Mouse (Mus musculus) MEL (cell line): Measurements from ENCODE around the gene Igsf6. TPM values are rescaled to one million over a fixed set of nuclear protein-coding genes. Genes with fewer than 3 reads are reported as not detected.
"Not testable (repeated sequence)": the region's sequence is repeated elsewhere in the genome, so short reads cannot be mapped to it uniquely, and the experiment has no call there.

Experiments
- DNase-seq: peaks from one replicate; pipeline ENCODE4 v3.0.0; 2011; ENCODE audit warnings: low read depth, low spot score
- H3K27ac ChIP-seq: 2 replicates; pipeline ENCODE4 v1.5.1; 2012; ENCODE audit warnings: low read depth, mild to moderate bottlenecking, control low read depth, low read length, moderate library complexity; ENCODE audit not compliant: control insufficient read depth
- H3K27me3 ChIP-seq, 2 experiments: fragments of 150-350 bp in 1 of 2; sonication (generic) in 1 of 2; 2 replicates each; pipeline ENCODE4 v1.6.1; 2012; ENCODE audit warnings: low read length in 2 of 2, mild to moderate bottlenecking in 2 of 2, improper control_type of control experiment in 1 of 2, moderate library complexity in 1 of 2; ENCODE audit not compliant: insufficient read depth in 2 of 2, control insufficient read depth in 1 of 2
- H3K36me3 ChIP-seq, 2 experiments: 2 replicates each; pipeline ENCODE4 v1.6.1; 2012 to 2014; ENCODE audit warnings: low read length in 2 of 2, improper control_type of control experiment in 1 of 2, inconsistent platforms in 1 of 2, mild to moderate bottlenecking in 1 of 2; ENCODE audit not compliant: insufficient read depth in 2 of 2, control insufficient read depth in 1 of 2
- H3K4me1 ChIP-seq, 2 experiments: fragments of 150-350 bp in 1 of 2; sonication (generic) in 1 of 2; 2 replicates each; pipeline ENCODE4 v1.6.1; 2012; ENCODE audit warnings: low read length in 2 of 2, improper control_type of control experiment in 1 of 2, mild to moderate bottlenecking in 1 of 2; ENCODE audit not compliant: insufficient read depth in 2 of 2, control insufficient read depth in 1 of 2
- H3K4me3 ChIP-seq, 2 experiments: fragments of 150-350 bp in 1 of 2; sonication (generic) in 1 of 2; 2 replicates each; pipeline ENCODE4 v1.5.1; 2012; ENCODE audit warnings: low read depth in 2 of 2, low read length in 2 of 2, mild to moderate bottlenecking in 2 of 2, moderate library complexity in 2 of 2, control low read depth in 1 of 2, improper control_type of control experiment in 1 of 2; ENCODE audit not compliant: control insufficient read depth in 1 of 2, insufficient read depth in 1 of 2
- H3K79me2 ChIP-seq: 2 replicates; pipeline ENCODE4 v1.6.1; 2012; ENCODE audit warnings: mild to moderate bottlenecking, low read length, moderate library complexity; ENCODE audit not compliant: control insufficient read depth, poor library complexity, insufficient read depth
- H3K9ac ChIP-seq: 2 replicates; pipeline ENCODE4 v1.6.1; 2012; ENCODE audit warnings: low read depth, mild to moderate bottlenecking, control low read depth, low read length, moderate library complexity; ENCODE audit not compliant: control insufficient read depth, poor library complexity, severe bottlenecking
- H3K9me3 ChIP-seq: fragments of 150-350 bp; sonication (generic); replicated peaks from 2 replicates; pipeline ENCODE4 v1.6.1; 2012; ENCODE audit warnings: mild to moderate bottlenecking, low read length, improper control_type of control experiment, moderate library complexity; ENCODE audit not compliant: insufficient read depth
- BHLHE40 ChIP-seq: IDR thresholded peaks from 2 replicates; pipeline ENCODE4 v1.6.1; 2012; ENCODE audit warnings: low read depth, mild to moderate bottlenecking, inconsistent platforms, low read length, improper control_type of control experiment, borderline replicate concordance
- E2F4 ChIP-seq: IDR thresholded peaks from 2 replicates; pipeline ENCODE4 v1.6.1; 2011; ENCODE audit warnings: low read depth, low read length, improper control_type of control experiment, borderline replicate concordance
- EP300 ChIP-seq, 2 experiments: IDR thresholded peaks; 2 replicates each; pipeline ENCODE4 v1.6.1; 2011; ENCODE audit warnings: improper control_type of control experiment in 2 of 2, low read length in 2 of 2, low read depth in 1 of 2, mild to moderate bottlenecking in 1 of 2
- ETS1 ChIP-seq: IDR thresholded peaks from 2 replicates; pipeline ENCODE4 v1.6.1; 2012; ENCODE audit warnings: low read depth, mild to moderate bottlenecking, inconsistent platforms, low read length, improper control_type of control experiment, moderate library complexity
- GATA1 ChIP-seq: IDR thresholded peaks from 2 replicates; pipeline ENCODE4 v1.6.1; 2011; ENCODE audit warnings: low read depth, low read length, improper control_type of control experiment
- KAT2A ChIP-seq: conservative IDR thresholded peaks from 2 replicates; pipeline ENCODE4 v1.6.1; 2012; ENCODE audit warnings: low read depth, low read length, improper control_type of control experiment, inconsistent platforms
- MAFK ChIP-seq: IDR thresholded peaks from 2 replicates; pipeline ENCODE4 v1.6.1; 2011; ENCODE audit warnings: low read depth, mild to moderate bottlenecking, low read length, improper control_type of control experiment, borderline replicate concordance
- MAZ ChIP-seq: IDR thresholded peaks from 2 replicates; pipeline ENCODE4 v1.6.1; 2012; ENCODE audit warnings: low read depth, mild to moderate bottlenecking, inconsistent platforms, low read length, improper control_type of control experiment
- MYB ChIP-seq: IDR thresholded peaks from 2 replicates; pipeline ENCODE4 v1.6.1; 2011; ENCODE audit warnings: mild to moderate bottlenecking, low read depth, low read length, improper control_type of control experiment
- MYC ChIP-seq: IDR thresholded peaks from 2 replicates; pipeline ENCODE4 v1.6.1; 2011; ENCODE audit warnings: low read depth, mild to moderate bottlenecking, low read length, improper control_type of control experiment, moderate library complexity
- NELFE ChIP-seq: IDR thresholded peaks from 2 replicates; pipeline ENCODE4 v1.6.1; 2011; ENCODE audit warnings: low read depth, low read length, improper control_type of control experiment
- RAD21 ChIP-seq: IDR thresholded peaks from 2 replicates; pipeline ENCODE4 v1.6.1; 2011; ENCODE audit warnings: mild to moderate bottlenecking, low read depth, low read length, improper control_type of control experiment
- SMC3 ChIP-seq: IDR thresholded peaks from 2 replicates; pipeline ENCODE4 v1.6.1; 2011; ENCODE audit warnings: low read depth, low read length, improper control_type of control experiment
- TAL1 ChIP-seq: IDR thresholded peaks from 2 replicates; pipeline ENCODE4 v1.6.1; 2012; ENCODE audit warnings: mild to moderate bottlenecking, inconsistent platforms, low read length, moderate library complexity, mixed read lengths
- TCF12 ChIP-seq: IDR thresholded peaks from 2 replicates; pipeline ENCODE4 v1.6.1; 2014; ENCODE audit warnings: low read depth, mild to moderate bottlenecking, inconsistent platforms, low read length, improper control_type of control experiment, moderate library complexity
- UBTF ChIP-seq: IDR thresholded peaks from 2 replicates; pipeline ENCODE4 v1.6.1; 2012; ENCODE audit warnings: low read depth, mild to moderate bottlenecking, inconsistent platforms, low read length, improper control_type of control experiment, moderate library complexity, borderline replicate concordance; ENCODE audit not compliant: insufficient read depth
- USF2 ChIP-seq, 2 experiments: IDR thresholded peaks; 2 replicates each; pipeline ENCODE4 v1.6.1; 2011 to 2012; ENCODE audit warnings: improper control_type of control experiment in 2 of 2, low read length in 2 of 2, borderline replicate concordance in 1 of 2, inconsistent platforms in 1 of 2, low read depth in 1 of 2, mild to moderate bottlenecking in 1 of 2; ENCODE audit not compliant: insufficient read depth in 1 of 2
- ZC3H11A ChIP-seq: IDR thresholded peaks from 2 replicates; pipeline ENCODE4 v1.6.1; 2012; ENCODE audit warnings: low read depth, mild to moderate bottlenecking, inconsistent platforms, low read length, improper control_type of control experiment
- ZNF384 ChIP-seq: IDR thresholded peaks from 2 replicates; pipeline ENCODE4 v1.6.1; 2012; ENCODE audit warnings: low read depth, mild to moderate bottlenecking, inconsistent platforms, low read length, improper control_type of control experiment
- polyA plus RNA-seq, 2 experiments: library from polyadenylated mRNA; stranded (reverse) in 1 of 2; unstranded in 1 of 2; fragments of >175 nt in 1 of 2; fragments of >200 nt in 1 of 2; gene quantifications; 2 replicates each; pipeline versions ENCODE4 v1.2.1 to v1.2.4; 2012; ENCODE audit warnings: low replicate concordance in 2 of 2, low read depth in 1 of 2; ENCODE audit not compliant: insufficient read length in 2 of 2, insufficient read depth in 1 of 2, missing spikeins in 1 of 2
- total RNA-seq: library from RNA; depleted of rRNA; stranded (reverse); fragments of 300-350 nt; gene quantifications from 2 replicates; pipeline ENCODE4 v1.2.3, GENCODE M21; 2012

Igsf6 gene
- total and polyA plus RNA-seq, 3 experiments: 0.08 to 0.42 TPM; not detected in 1

- not testable (repeated sequence) for DNase-seq, H3K4me3 ChIP-seq, H3K27me3 ChIP-seq, H3K79me2 ChIP-seq, H3K9me3 ChIP-seq
- Histone ChIP-seq H3K4me1 (peaks cover 12 to 24% of the 10 kb centered on the region in 2 experiments), H3K36me3 (peaks cover 0 to 32% of the 10 kb centered on the region in 2 experiments; a peak in 2 of 4 replicates), H3K27ac (peak overlapping the region; percentile 69), H3K9ac (peak overlapping the region; percentile 23)
- TF ChIP-seq GATA1 (peak; percentile 56), EP300 (IDR thresholded peaks at IDR 0.05; ENCODE audit: low read depth in 1 of 2, low read length in 2 of 2) (peak in 1 of 2 experiments; percentile 59; a peak in 2 of 4 replicates), TAL1 (peak; percentile 17; the same call in 1 of the 2 replicates)
Observed at GRCm38 (mm10) chr7:121029947-121030346, 44.4 kb downstream of the Igsf6 start.

DNA sequence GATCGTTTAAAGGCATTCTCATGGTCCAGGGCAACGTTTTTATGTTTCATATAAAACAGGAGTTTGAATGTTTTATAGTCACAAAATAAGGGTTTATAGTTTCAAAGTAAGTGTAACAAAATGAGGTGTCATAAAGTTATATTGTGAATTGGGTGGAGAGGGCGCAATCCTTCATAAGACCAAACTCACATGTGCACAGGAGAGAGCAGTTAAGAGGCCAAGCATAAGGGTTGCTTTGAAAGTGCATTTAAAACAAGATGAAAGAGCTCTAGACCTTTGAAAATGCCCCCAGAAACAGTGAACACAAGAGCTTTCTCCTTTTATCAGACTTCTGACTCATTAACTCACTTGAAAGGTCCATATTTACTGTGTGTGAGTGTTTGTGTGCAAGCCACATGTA lies 48.1 kb downstream of the Igsf6 start:
- Histone ChIP-seq H3K27ac (no peak overlapping the region), H3K9me3 (no peaks in the 10 kb centered on the region), H3K79me2 (no peaks in the 10 kb centered on the region), H3K4me1 (peaks cover 8 to 23% of the 10 kb centered on the region in 2 experiments), H3K9ac (no peak overlapping the region), H3K4me3 (no peak overlapping the region; a peak in 1 of 4 replicates), H3K27me3 (no peaks in the 10 kb centered on the region), H3K36me3 (peaks cover 0 to 31% of the 10 kb centered on the region in 2 experiments; a peak in 2 of 4 replicates)
- TF ChIP-seq SMC3: no peak
- TF ChIP-seq BHLHE40: no peak
- no peak for TF ChIP-seq USF2 (IDR thresholded peaks at IDR 0.05; ENCODE audit: borderline replicate concordance in 1 of 2, insufficient read depth in 1 of 2, low read depth in 1 of 2, low read length in 2 of 2)
- no peak for TF ChIP-seq MYC
- TF ChIP-seq ZC3H11A: no peak
- TF ChIP-seq MAFK: no peak
- no peak for TF ChIP-seq NELFE
- no peak for TF ChIP-seq ETS1
- TF ChIP-seq KAT2A: no peak
- TF ChIP-seq MYB: no peak
- no peak for TF ChIP-seq E2F4
- no peak for TF ChIP-seq EP300 (IDR thresholded peaks at IDR 0.05; ENCODE audit: low read depth in 1 of 2, low read length in 2 of 2)
- TF ChIP-seq RAD21: no peak
- TF ChIP-seq MAZ: no peak
- TF ChIP-seq TCF12: no peak
- no peak for TF ChIP-seq ZNF384
- TF ChIP-seq UBTF: no peak
- DNase-seq: no peak
